In genomic region chr11:3495496-3495895, GRCm38 (mm10) we compare ENCODE assay signal across 17 mouse cellular contexts. TPM values are rescaled to one million over a fixed set of nuclear protein-coding genes. Genes with fewer than 3 reads are reported as not detected.
"Had no signal": no experiment of that assay in that cellular context is flagged by ENCODE, and none has a peak within 500 bp of the region (broad histone marks: within the 10 kb centered on the region; RNA-seq: fewer than 3 reads in every experiment).

No protein-coding gene starts in this region.

- H3K36me3 ChIP-seq: lung, embryonic 15.5 days; midbrain, embryonic 10.5 days; midbrain, embryonic 13.5 days; neural tube, embryonic 13.5 days had no signal

- H3K4me2 ChIP-seq: lung, embryonic 15.5 days; midbrain, embryonic 13.5 days; neural tube, embryonic 13.5 days had no signal

- H3K27me3 ChIP-seq: lung, embryonic 15.5 days; midbrain, embryonic 13.5 days; neural tube, embryonic 13.5 days had no signal

- ATAC-seq: intestine, postnatal 0 days; midbrain, embryonic 13.5 days; midbrain, embryonic 16.5 days had no signal

- H3K9ac ChIP-seq: liver, embryonic 14.5 days; lung, embryonic 15.5 days; midbrain, embryonic 13.5 days had no signal

- H3K4me1 ChIP-seq: lung, embryonic 15.5 days; midbrain, embryonic 13.5 days had no signal

- H3K9me3 ChIP-seq: lung, embryonic 15.5 days; megakaryocyte, embryonic 14.5 days; midbrain, embryonic 10.5 days; midbrain, embryonic 13.5 days; neural tube, embryonic 13.5 days had no signal

- H3K4me3 ChIP-seq: lung, embryonic 15.5 days; megakaryocyte, embryonic 14.5 days; midbrain, embryonic 10.5 days; midbrain, embryonic 13.5 days; myocyte; neural tube, embryonic 13.5 days had no signal

- DNase-seq: kidney, adult 2 months; kidney, postnatal 25 days; lung, adult 18-20 months; lung, postnatal 10 days; lung, postnatal 4 days; thymus, postnatal 25 days had no signal

- H3K27ac ChIP-seq: kidney, postnatal 0 days; liver, embryonic 14.5 days; lung, embryonic 15.5 days; midbrain, embryonic 13.5 days; neural tube, embryonic 13.5 days had no signal

RNA-seq across cellular contexts. Expression of gene Pla2g3, which starts 7.4 kb away (rescaled TPM):
- total RNA-seq: liver, adult 2 months had no signal

RNA-seq across cellular contexts. Expression of gene Inpp5j, which starts 9.1 kb away (rescaled TPM):
- total RNA-seq: liver, adult 2 months had no signal
